Mouse (Mus musculus) cerebellum, adult 2 months (tissue): ENCODE results near the gene Gm853. TPM values are rescaled to one million over a fixed set of nuclear protein-coding genes. Genes with fewer than 3 reads are reported as not detected.

Source experiments
- DNase-seq, 2 experiments: peaks; one replicate each; pipeline ENCODE4 v3.0.0; 2021
- H3K27ac ChIP-seq: fragments of 200-500 bp; 2 replicates; pipeline ENCODE4 v1.5.1; 2012; ENCODE audit warnings: low read length, control low read depth, inconsistent platforms; ENCODE audit not compliant: insufficient read depth
- H3K27me3 ChIP-seq: fragments of 200-500 bp; 2 replicates; pipeline ENCODE4 v1.6.1; 2012; ENCODE audit warnings: inconsistent platforms, mild to moderate bottlenecking, low read length, moderate library complexity; ENCODE audit not compliant: control insufficient read depth, insufficient read depth
- H3K4me1 ChIP-seq: fragments of 200-500 bp; 2 replicates; pipeline ENCODE4 v1.6.1; 2011; ENCODE audit warnings: low read length; ENCODE audit not compliant: control insufficient read depth, insufficient read depth
- H3K4me3 ChIP-seq: fragments of 200-500 bp; replicated peaks from 2 replicates; pipeline ENCODE3; 2011; ENCODE audit warnings: mild to moderate bottlenecking, low read depth, low read length, control low read depth; ENCODE audit not compliant: insufficient read depth
- CTCF ChIP-seq: fragments of 200-500 bp; IDR thresholded peaks from 2 replicates; pipeline ENCODE4 v1.5.1; 2011; ENCODE audit warnings: low read depth, mild to moderate bottlenecking, control low read depth, low read length, moderate library complexity, borderline replicate concordance; ENCODE audit not compliant: insufficient read depth
- POLR2A ChIP-seq: fragments of 200-500 bp; IDR thresholded peaks from 2 replicates; pipeline ENCODE4 v1.6.1; 2011; ENCODE audit warnings: low read length, control low read depth, borderline replicate concordance; ENCODE audit not compliant: insufficient read depth
- WGBS: fragments of 180-500 bp; shearing (Covaris S2); methylation state at CpG from one replicate; pipeline ENCODE4 v1.1.7; 2018; 5-methylcytosine and 5-hydroxymethylcytosine counted together
- polyA plus RNA-seq: library from polyadenylated mRNA; depleted of rRNA; stranded (reverse); fragments of >200 nt; gene quantifications from 2 replicates; pipeline ENCODE4 v1.2.3, GENCODE M21; 2012

Gm853 gene
- polyA plus RNA-seq, 1 experiment = 0.33 TPM

DNA sequence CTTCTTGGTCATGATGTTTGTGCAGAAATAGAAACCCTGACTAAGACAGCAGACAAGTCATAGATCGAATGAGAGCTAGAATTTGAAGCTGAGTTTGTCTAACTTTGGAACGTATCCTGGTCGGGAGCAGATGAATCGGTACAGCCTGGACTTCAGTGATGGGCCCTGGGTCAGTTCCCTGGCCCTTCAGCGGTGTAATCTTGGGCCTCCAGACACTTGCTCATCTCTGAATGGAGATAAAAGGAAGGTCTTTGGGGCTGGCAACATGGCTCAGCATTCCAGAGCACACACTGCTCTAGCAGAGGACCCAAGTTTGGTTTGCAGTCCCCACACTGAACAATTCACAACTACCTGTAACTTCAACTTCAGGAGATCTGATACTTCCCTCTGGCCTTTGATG lies 20.8 kb upstream of the Gm853 start:
- 91% methylated on average over 5 of the region's 5 CpGs for WGBS
- TF ChIP-seq POLR2A (no peak), CTCF (no peak)
- H3K27me3 ChIP-seq = no peaks in the 10 kb centered on the region
- no peak overlapping the region for H3K27ac ChIP-seq
- no peak overlapping the region for H3K4me3 ChIP-seq
- no peak for DNase-seq
- no peaks in the 10 kb centered on the region for H3K4me1 ChIP-seq

DNA sequence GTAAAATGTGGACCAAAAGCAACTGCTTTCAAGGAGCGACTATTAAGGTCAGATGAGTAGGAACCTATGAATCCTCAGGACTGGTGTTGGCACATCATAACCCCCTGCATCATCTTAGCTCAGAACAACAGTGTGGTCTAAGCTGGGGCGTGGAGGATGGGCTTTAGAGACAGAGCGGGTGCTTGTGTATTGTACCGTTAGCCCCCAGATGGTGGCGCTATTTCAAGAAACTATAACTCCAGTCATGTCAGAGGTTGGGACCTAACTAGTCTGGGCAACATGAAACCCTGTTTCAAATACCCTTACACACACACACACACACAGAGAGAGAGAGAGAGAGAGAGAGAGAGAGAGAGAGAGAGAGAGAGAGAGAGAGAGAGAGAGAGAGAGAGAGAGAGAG lies 18.5 kb upstream of the Gm853 start:
- H3K27ac ChIP-seq = no peak overlapping the region
- TF ChIP-seq CTCF (no peak), POLR2A (no peak)
- no peaks in the 10 kb centered on the region for H3K4me1 ChIP-seq
- H3K27me3 ChIP-seq = no peaks in the 10 kb centered on the region
- 36% methylated on average over 5 of the region's 5 CpGs for WGBS
- H3K4me3 ChIP-seq = no peak overlapping the region
- DNase-seq = no peak

DNA sequence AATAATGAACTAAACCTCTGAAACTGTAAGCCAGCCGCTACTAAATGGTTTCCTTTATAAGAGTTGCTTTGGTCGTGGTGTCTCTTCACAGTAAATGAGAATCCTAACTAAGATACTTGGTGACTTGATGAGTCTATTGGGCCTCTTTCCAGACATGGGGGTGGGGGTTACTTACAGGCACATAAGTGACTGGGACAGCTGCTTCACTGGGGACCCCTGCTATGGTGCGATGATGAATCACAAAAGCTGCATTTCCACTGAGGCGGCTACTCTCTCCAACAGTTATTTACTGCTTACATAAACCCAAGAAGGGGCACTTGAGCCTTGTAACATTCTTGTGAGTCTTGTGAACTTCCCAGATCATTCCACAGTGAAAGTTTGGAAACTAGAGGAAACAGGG lies 15.4 kb upstream of the Gm853 start:
- no peak for TF ChIP-seq CTCF
- no peak for TF ChIP-seq POLR2A
- 36% methylated on average over 4 of the region's 4 CpGs for WGBS
- no peak overlapping the region for H3K4me3 ChIP-seq
- no peak overlapping the region for H3K27ac ChIP-seq
- H3K4me1 ChIP-seq = no peaks in the 10 kb centered on the region
- H3K27me3 ChIP-seq = no peaks in the 10 kb centered on the region
- DNase-seq = no peak

DNA sequence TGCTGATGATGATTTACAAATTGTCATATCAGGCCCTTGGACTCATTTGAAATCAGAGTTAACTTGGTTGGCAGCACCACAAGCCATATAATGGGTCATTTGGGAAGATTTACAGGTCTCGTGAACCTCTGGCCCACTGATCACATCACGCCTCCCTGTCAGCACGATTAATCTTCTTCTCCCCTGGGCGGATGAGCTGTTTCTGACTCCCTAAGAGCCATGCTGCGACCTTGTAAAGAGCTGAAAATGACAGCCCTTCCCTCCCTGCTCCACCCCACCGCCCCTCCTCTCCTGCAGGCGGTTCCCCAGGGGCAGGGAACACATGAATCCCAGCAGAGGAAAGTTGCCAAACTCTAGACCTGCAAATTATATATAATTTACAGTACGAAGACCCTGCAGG lies 14.2 kb upstream of the Gm853 start:
- H3K4me1 ChIP-seq = no peaks in the 10 kb centered on the region
- 54% methylated on average over 8 of the region's 8 CpGs for WGBS
- DNase-seq = no peak
- no peak overlapping the region for H3K4me3 ChIP-seq
- no peak overlapping the region for H3K27ac ChIP-seq
- no peaks in the 10 kb centered on the region for H3K27me3 ChIP-seq
- TF ChIP-seq POLR2A (no peak), CTCF (no peak)

DNA sequence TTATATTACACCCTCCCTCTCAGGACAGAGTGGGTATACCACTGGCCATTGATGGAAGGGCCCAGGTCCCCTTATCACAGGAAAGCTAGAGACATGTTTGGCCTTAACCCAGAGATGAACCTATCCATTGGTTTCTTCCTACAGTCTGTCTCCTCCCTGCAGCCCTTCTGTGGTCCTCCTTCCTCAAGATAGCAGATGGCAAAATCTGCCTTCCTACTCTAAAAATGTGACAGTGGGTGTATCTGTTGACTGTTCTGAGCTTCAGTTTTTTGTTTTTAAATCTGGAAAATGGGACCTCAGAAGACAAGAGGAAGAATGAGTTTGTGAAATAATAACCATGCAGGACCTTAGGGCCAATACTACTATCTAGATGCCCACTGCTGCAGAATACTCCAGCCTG lies 1.9 kb upstream of the Gm853 start:
- no peak overlapping the region for H3K4me3 ChIP-seq
- no peak overlapping the region for H3K27ac ChIP-seq
- DNase-seq = no peak
- no peaks in the 10 kb centered on the region for H3K27me3 ChIP-seq
- TF ChIP-seq CTCF (no peak), POLR2A (no peak)
- H3K4me1 ChIP-seq = no peaks in the 10 kb centered on the region

GRCm38 (mm10) chr4:130220176-130220575 lies 2.0 kb downstream of the Gm853 start:
- no peaks in the 10 kb centered on the region for H3K27me3 ChIP-seq
- no peaks in the 10 kb centered on the region for H3K4me1 ChIP-seq
- DNase-seq = no peak
- no peak overlapping the region for H3K4me3 ChIP-seq
- H3K27ac ChIP-seq = no peak overlapping the region
- TF ChIP-seq POLR2A = no peak
- TF ChIP-seq CTCF = no peak
- 66% methylated on average over 9 of the region's 9 CpGs for WGBS

DNA sequence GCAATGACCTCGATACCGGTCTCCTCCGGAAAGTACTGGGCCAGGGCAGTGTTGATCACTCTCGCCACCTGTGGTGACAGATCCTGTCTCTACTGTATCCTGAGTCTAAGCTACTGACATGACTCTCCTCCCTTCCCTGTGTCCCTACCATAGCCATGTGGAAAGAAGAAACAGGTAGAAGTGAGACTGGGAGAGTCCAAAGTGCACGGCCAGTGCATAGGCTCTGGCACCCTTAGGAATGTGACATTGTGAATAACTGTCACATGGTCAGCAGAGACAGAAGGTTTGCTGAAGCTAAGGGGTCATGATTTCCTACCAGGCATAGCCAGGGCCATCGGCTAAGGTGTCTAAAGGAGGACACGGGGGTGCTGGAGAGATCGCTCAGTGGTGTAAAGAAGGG lies 6.8 kb downstream of the Gm853 start:
- no peak overlapping the region for H3K27ac ChIP-seq
- WGBS = 83% methylated on average over 8 of the region's 8 CpGs
- no peaks in the 10 kb centered on the region for H3K27me3 ChIP-seq
- H3K4me3 ChIP-seq = no peak overlapping the region
- H3K4me1 ChIP-seq = no peaks in the 10 kb centered on the region
- TF ChIP-seq CTCF = no peak
- TF ChIP-seq POLR2A = no peak
- no peak for DNase-seq

DNA sequence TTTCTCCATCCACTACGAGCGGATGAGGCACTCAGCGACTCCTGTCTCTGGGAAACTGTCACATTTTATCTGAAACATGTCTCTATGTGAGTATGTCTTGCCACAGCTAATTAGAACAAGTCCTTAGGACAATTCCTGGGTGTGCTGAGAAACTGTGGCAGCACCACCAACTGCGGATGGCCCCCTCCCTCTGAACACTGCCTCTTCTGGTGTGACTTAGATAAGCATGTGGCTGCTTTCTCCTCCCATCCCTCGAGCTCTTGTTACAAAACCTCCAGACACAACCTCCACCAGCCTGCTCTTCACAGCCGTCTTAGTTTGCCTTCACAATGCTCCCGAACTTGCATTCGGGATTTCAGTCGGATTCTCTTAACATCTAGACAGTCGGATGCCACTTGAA lies 8.3 kb downstream of the Gm853 start:
- Histone ChIP-seq H3K4me3 (no peak overlapping the region), H3K27me3 (no peaks in the 10 kb centered on the region), H3K27ac (no peak overlapping the region), H3K4me1 (no peaks in the 10 kb centered on the region)
- no peak for DNase-seq
- TF ChIP-seq CTCF = no peak
- whole genome bisulfite sequencing = 77% methylated on average over 10 of the region's 10 CpGs

DNA sequence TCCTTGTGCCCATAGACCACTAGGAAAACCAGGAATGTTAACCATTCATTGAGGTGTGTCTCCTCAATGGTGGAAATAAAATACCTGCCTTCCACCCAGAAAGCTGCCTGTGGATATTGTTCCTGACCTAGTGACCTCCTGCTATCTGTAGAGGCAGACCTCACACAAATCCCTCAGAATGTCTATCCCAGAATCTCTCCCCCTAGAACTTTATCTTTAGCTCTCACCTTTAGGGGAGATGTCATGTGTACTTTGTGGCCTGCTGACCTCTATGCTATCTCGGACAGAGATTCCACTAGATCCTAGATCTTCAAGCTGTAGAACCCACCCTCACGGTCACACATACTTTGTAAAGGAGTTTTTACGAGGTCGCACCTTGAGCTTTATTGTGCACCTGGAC lies 9.0 kb downstream of the Gm853 start:
- H3K4me3 ChIP-seq = no peak overlapping the region
- H3K4me1 ChIP-seq = no peaks in the 10 kb centered on the region
- 91% methylated on average over 4 of the region's 4 CpGs for WGBS
- DNase-seq = no peak
- H3K27me3 ChIP-seq = no peaks in the 10 kb centered on the region
- H3K27ac ChIP-seq = no peak overlapping the region
- TF ChIP-seq CTCF (no peak), POLR2A (no peak)
